Mouse (Mus musculus) thymus, postnatal 25 days (tissue): ENCODE measurements around the gene Dsp.

Source experiments
- DNase-seq: peaks from one replicate; pipeline ENCODE4 v3.0.0; 2022

Dsp gene

GRCm38 (mm10) chr13:38193406-38193805, 42.3 kb downstream of the Dsp start:
- no peak for DNase-seq

GRCm38 (mm10) chr13:38201413-38201812, 50.3 kb downstream of the Dsp start:
- no peak for DNase-seq

- DNase-seq, result no peak
Measured at GRCm38 (mm10) chr13:38204171-38204570, 53.1 kb downstream of the Dsp start.

GRCm38 (mm10) chr13:38204702-38205482, 53.8 kb downstream of the Dsp start, which contains the start of gene Snrnp48:
Gene Snrnp48 (plus strand): TSS chr13:38204938.
- peak; percentile 89 for DNase-seq

- no peak for DNase-seq
Measured at GRCm38 (mm10) chr13:38211122-38211521, 60.0 kb downstream of the Dsp start.

- DNase-seq, result no peak
Measured at GRCm38 (mm10) chr13:38218686-38219085, 67.6 kb downstream of the Dsp start.

GRCm38 (mm10) chr13:38220331-38220730, 69.2 kb downstream of the Dsp start:
- DNase-seq, result no peak

- no peak for DNase-seq
Measured at GRCm38 (mm10) chr13:38230177-38230821, 79.2 kb downstream of the Dsp start.

- DNase-seq, result no peak
Measured at GRCm38 (mm10) chr13:38232411-38232810, 81.3 kb downstream of the Dsp start.

- DNase-seq, result no peak
Measured at GRCm38 (mm10) chr13:38232856-38233625, 81.9 kb downstream of the Dsp start.

- no peak for DNase-seq
Measured at GRCm38 (mm10) chr13:38234651-38235050, 83.6 kb downstream of the Dsp start.

GRCm38 (mm10) chr13:38235370-38235769, 84.3 kb downstream of the Dsp start:
- peak; percentile 10 for DNase-seq

GRCm38 (mm10) chr13:38248151-38248550, 97.1 kb downstream of the Dsp start:
- no peak for DNase-seq
